9 mouse cellular contexts compared by ENCODE assay signal in genomic region chr5:49095432-49095831, GRCm38 (mm10).
"Had no signal": no experiment of that assay in that cellular context is flagged by ENCODE, and none has a peak within 500 bp of the region (broad histone marks: within the 10 kb centered on the region; RNA-seq: fewer than 3 reads in every experiment).

No protein-coding gene starts in this region.

- H3K27me3 ChIP-seq: limb, embryonic 12.5 days; liver, embryonic 13.5 days; lung, embryonic 15.5 days; midbrain, embryonic 12.5 days had no signal

- H3K4me3 ChIP-seq: layer of hippocampus, adult 2 months; limb, embryonic 12.5 days; liver, embryonic 13.5 days; lung, embryonic 15.5 days; midbrain, embryonic 12.5 days had no signal

- DNase-seq: kidney, postnatal 25 days; liver; liver, embryonic 13.5 days; liver, postnatal 0 days; thymus, postnatal 4 days had no signal

- ATAC-seq: liver, postnatal 0 days had no signal

- H3K9me3 ChIP-seq: limb, embryonic 12.5 days; liver, embryonic 13.5 days; lung, embryonic 15.5 days; midbrain, embryonic 12.5 days had no signal

- H3K36me3 ChIP-seq: limb, embryonic 12.5 days; liver, embryonic 13.5 days; lung, embryonic 15.5 days; midbrain, embryonic 12.5 days had no signal

- H3K4me2 ChIP-seq: limb, embryonic 12.5 days; liver, embryonic 13.5 days; lung, embryonic 15.5 days; midbrain, embryonic 12.5 days had no signal

- H3K4me1 ChIP-seq: limb, embryonic 12.5 days; liver, embryonic 13.5 days; lung, embryonic 15.5 days; midbrain, embryonic 12.5 days had no signal

- H3K9ac ChIP-seq: limb, embryonic 12.5 days; liver, embryonic 13.5 days; liver, postnatal 0 days; lung, embryonic 15.5 days; midbrain, embryonic 12.5 days had no signal

- H3K27ac ChIP-seq: layer of hippocampus, adult 2 months; limb, embryonic 12.5 days; liver, embryonic 13.5 days; lung, embryonic 15.5 days; midbrain, embryonic 12.5 days had no signal
